Mouse (Mus musculus) spleen, adult 2 months (tissue): ENCODE results near the gene Hist1h3i. TPM values are rescaled to one million over a fixed set of nuclear protein-coding genes. Genes with fewer than 3 reads are reported as not detected.
"Not testable (repeated sequence)": the region's sequence is repeated elsewhere in the genome, so short reads cannot be mapped to it uniquely, and the experiment has no call there.

Source experiments
- DNase-seq, 2 experiments: peaks; one replicate each; pipeline versions ENCODE4 v3.0.0 to v3.0.0-alpha.2; 2012 to 2021; ENCODE audit warnings: low spot score in 2 of 2, low read depth in 1 of 2
- H3K27ac ChIP-seq: fragments of 200-500 bp; 2 replicates; pipeline ENCODE4 v1.5.1; 2012; ENCODE audit warnings: low read length, inconsistent platforms; ENCODE audit not compliant: insufficient read depth
- H3K27me3 ChIP-seq: fragments of 200-500 bp; 2 replicates; pipeline ENCODE4 v1.6.1; 2012; ENCODE audit warnings: mild to moderate bottlenecking, moderate library complexity, low read length, inconsistent platforms; ENCODE audit not compliant: control insufficient read depth, insufficient read depth
- H3K36me3 ChIP-seq: fragments of 200-500 bp; 2 replicates; pipeline ENCODE4 v1.6.1; 2012; ENCODE audit warnings: mild to moderate bottlenecking, low read length, inconsistent platforms; ENCODE audit not compliant: control insufficient read depth, insufficient read depth
- H3K4me1 ChIP-seq: fragments of 200-500 bp; 2 replicates; pipeline ENCODE4 v1.6.1; 2011; ENCODE audit warnings: inconsistent platforms; ENCODE audit not compliant: control insufficient read depth, insufficient read depth, insufficient read length
- H3K4me3 ChIP-seq: fragments of 200-500 bp; 2 replicates; pipeline ENCODE4 v1.5.1; 2011; ENCODE audit warnings: mild to moderate bottlenecking, inconsistent platforms; ENCODE audit not compliant: insufficient read depth, insufficient read length; ENCODE audit errors: extremely low read depth
- CTCF ChIP-seq: fragments of 200-500 bp; IDR thresholded peaks from 2 replicates; pipeline ENCODE4 v1.5.1; 2011; ENCODE audit warnings: mild to moderate bottlenecking, inconsistent platforms; ENCODE audit not compliant: insufficient read depth, insufficient read length, insufficient replicate concordance; ENCODE audit errors: extremely low read depth
- POLR2A ChIP-seq: fragments of 200-500 bp; IDR thresholded peaks from 2 replicates; pipeline ENCODE4 v1.6.1; 2011; ENCODE audit warnings: low read depth, low read length, inconsistent platforms
- WGBS: fragments of 180-500 bp; shearing (Covaris S2); methylation state at CpG from one replicate; pipeline ENCODE4 v1.1.7; 2018; 5-methylcytosine and 5-hydroxymethylcytosine counted together
- polyA plus RNA-seq: library from polyadenylated mRNA; depleted of rRNA; stranded (reverse); fragments of >200 nt; gene quantifications from 2 replicates; pipeline ENCODE4 v1.2.3, GENCODE M21; 2012

The Hist1h3i gene
- polyA plus RNA-seq, 1 experiment, result 77.1 TPM

DNA sequence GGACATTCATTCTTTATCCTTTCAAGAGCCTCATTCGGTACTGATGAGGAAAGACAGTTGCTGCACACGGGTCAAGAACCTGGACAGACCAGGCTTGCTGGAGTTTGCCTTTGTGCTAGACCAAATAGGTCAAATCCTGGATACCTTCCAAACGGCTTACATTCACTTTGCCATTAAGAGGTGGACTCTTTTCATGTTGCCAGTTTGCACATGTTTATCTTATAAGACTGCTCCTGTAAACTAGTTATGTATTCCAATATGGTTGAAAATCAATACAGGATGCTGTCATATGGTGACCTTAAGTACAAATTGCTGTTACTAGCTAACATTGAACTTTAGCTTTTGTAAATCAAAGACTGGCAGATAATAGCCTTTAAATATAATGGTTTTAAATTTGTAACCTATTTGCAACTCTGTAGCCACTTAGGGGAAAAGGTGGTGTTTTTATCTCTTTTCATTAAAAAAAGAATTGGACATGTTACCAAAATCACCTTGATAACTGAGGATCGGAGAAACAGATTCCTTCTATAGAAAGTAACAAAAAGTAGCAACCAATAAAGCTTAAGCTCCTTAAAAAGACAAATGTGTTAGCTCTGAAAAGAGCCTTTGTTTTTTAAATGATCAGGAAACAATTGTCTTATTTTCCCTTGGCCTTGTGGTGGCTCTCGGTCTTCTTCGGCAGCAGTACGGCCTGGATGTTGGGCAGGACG is 3.2 kb upstream of the Hist1h3i start:
- H3K27me3 ChIP-seq, result no peaks in the 10 kb centered on the region
- no peak for DNase-seq
- H3K4me1 ChIP-seq, result no peaks in the 10 kb centered on the region
- peak overlapping the region; percentile 79 for H3K27ac ChIP-seq
- 20% methylated on average over 8 of the region's 8 CpGs for WGBS
- TF ChIP-seq CTCF (no peak), POLR2A (no peak)
- H3K36me3 ChIP-seq, result no peaks in the 10 kb centered on the region
- peak overlapping the region; percentile 40 for H3K4me3 ChIP-seq

DNA sequence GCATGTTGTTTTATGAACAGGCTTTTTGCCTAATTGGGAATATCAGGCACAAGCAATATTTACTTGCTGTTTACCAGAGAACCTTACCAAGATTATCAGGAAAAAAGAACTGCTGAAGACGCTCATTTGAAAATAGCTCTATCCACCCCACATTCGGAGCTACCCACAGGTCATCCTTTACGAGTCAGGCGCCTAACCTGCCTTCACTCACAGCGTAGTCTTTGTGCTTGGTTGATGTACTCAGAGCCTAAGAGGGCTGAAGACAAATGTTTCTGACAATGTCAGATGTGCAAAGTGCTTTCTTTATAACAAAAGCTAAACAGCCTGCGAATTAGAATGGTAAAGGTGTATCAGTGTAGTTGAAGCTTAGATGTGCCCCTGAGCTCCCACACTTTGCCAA is 1.1 kb upstream of the Hist1h3i start:
- no peak for DNase-seq
- H3K4me3 ChIP-seq, result no peak overlapping the region
- no peaks in the 10 kb centered on the region for H3K36me3 ChIP-seq
- H3K27me3 ChIP-seq, result no peaks in the 10 kb centered on the region
- TF ChIP-seq CTCF, result no peak
- no peak for TF ChIP-seq POLR2A
- H3K4me1 ChIP-seq, result no peaks in the 10 kb centered on the region; the same call in 1 of the 2 replicates
- WGBS, result 82% methylated on average over 6 of the region's 6 CpGs
- no peak overlapping the region for H3K27ac ChIP-seq

DNA sequence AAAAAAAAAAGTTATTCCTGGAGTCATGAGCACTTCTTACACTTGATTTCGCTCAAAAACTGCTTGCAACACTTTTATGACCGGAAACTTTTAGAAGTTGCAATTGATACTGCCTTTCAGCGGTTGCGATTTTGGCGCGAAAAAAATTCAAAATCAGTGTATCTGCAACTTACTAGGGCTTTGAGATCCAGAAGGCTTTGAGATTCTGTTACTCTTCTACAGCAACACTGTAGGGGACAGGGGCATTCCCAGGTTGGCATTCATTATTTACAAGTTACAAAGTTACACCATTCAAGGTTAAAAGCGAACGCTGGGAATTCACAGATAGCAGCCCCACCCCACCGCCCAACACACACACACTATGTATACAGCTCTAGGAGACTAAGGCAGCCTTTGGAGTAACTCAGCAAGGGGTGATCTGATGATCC is 578 bp upstream of the Hist1h3i start:
- H3K27me3 ChIP-seq, result no peaks in the 10 kb centered on the region
- TF ChIP-seq CTCF, result no peak
- no peak for TF ChIP-seq POLR2A
- H3K4me1 ChIP-seq, result no peaks in the 10 kb centered on the region; the same call in 1 of the 2 replicates
- peak overlapping the region; percentile 29; the same call in 1 of the 2 replicates for H3K4me3 ChIP-seq
- 11% methylated on average over 9 of the region's 9 CpGs for WGBS
- no peaks in the 10 kb centered on the region for H3K36me3 ChIP-seq
- DNase-seq, result peak in 1 of 2 experiments; percentile 10
- no peak overlapping the region; the same call in 1 of the 2 replicates for H3K27ac ChIP-seq

DNA sequence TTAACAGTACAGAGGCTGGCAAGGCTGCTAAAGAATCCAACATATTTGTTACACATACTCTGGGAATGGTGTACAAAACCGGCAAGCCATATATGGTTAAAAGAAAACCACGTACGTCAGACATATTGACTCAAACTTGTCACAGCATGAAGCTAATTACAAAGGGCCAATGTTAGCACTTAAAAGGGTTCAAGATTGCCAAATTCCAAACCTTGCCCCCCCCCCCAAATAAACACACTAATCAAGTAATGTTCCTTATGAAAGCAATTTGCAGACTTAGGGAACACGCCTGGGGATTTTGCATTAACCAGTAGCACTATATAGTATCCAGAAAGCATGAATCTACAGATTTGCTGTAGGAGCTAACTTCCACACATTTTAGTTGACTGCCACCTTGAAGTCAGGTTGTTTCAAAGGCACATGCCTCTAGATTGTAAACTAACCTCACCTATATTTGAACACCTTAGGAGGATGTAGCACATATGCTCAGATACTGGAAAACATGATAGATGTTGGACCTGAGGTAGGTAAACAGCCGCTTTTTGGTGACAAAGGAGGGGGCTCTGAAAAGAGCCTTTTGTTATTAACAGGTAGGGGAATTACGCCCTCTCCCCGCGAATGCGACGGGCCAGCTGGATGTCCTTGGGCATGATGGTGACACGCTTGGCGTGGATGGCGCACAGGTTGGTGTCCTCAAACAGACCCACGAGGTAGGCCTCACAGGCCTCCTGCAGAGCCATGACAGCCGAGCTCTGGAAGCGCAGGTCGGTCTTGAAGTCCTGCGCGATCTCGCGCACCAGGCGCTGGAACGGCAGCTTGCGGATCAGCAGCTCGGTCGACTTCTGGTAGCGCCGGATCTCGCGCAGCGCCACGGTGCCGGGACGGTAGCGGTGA is 562 bp downstream of the Hist1h3i start:
- DNase-seq, H3K4me1 ChIP-seq, H3K36me3 ChIP-seq, H3K27me3 ChIP-seq: not testable (repeated sequence)
- H3K4me3 ChIP-seq, result peak overlapping the region; percentile 42
- WGBS, result 2% methylated on average over 14 of the region's 35 CpGs
- peak overlapping the region; percentile 88 for H3K27ac ChIP-seq

DNA sequence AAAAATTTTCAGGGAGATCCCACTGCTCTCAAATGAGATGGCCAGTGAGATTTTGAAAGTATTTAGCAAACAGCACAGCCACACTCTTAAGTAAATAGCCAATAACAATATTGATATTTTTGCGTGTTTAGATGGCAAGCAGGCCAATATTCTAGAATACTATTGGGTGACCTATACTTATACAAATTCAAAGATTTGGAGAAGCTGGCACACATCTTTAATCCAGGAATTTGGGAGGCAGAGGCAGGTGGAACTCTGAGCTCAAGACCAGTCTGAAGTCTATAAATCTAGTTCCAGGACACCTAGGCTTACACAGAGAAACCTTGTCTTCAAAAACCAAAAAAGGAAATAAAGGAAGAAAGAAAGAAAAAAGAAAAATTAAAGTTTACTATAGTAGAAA is 1.5 kb downstream of the Hist1h3i start:
- WGBS, result 94% methylated on average over 1 of the region's 1 CpGs
- TF ChIP-seq CTCF, result no peak
- no peak overlapping the region for H3K4me3 ChIP-seq
- no peaks in the 10 kb centered on the region for H3K27me3 ChIP-seq
- no peak overlapping the region for H3K27ac ChIP-seq
- no peaks in the 10 kb centered on the region; the same call in 1 of the 2 replicates for H3K4me1 ChIP-seq
- DNase-seq, result no peak
- no peaks in the 10 kb centered on the region for H3K36me3 ChIP-seq

DNA sequence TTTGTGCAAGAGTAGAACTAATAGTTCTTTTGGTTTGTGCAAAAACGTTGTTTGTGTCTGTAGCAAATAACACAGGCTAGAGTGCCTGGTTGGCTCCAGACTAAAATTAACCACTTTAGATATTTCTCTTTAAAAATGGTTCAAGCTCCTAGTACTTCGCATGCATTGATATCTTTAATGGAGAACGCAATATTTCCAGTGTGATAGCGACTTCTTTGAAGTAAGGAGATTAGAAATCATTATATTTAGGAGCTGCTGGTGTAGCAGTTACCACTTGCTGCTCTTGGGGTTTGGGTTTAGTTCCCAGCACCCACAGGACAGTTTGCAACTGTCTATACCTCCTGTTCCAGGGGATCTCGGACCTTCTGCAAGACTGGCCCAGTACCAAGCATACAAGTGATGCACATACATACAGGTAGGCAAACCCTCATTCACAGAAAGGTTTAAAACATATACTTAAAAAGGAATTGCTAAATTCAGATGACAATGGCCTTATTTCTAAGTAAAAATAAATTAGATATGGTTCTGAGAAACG is 2.1 kb downstream of the Hist1h3i start:
- no peak overlapping the region; the same call in 1 of the 2 replicates for H3K4me3 ChIP-seq
- no peaks in the 10 kb centered on the region for H3K36me3 ChIP-seq
- TF ChIP-seq POLR2A, result no peak
- no peak for TF ChIP-seq CTCF
- no peaks in the 10 kb centered on the region for H3K27me3 ChIP-seq
- H3K4me1 ChIP-seq, result no peaks in the 10 kb centered on the region; the same call in 1 of the 2 replicates
- DNase-seq, result no peak
- peak overlapping the region; percentile 57; the same call in 1 of the 2 replicates for H3K27ac ChIP-seq
- WGBS, result 49% methylated on average over 6 of the region's 6 CpGs
